Mouse (Mus musculus) spleen, postnatal 36 days (tissue): ENCODE data around the gene Copg1.
"Not testable (repeated sequence)": the region's sequence is repeated elsewhere in the genome, so short reads cannot be mapped to it uniquely, and the experiment has no call there.

Experiments
- DNase-seq, 2 experiments: peaks; one replicate each; pipeline ENCODE4 v3.0.0; 2022; ENCODE audit warnings: low spot score in 2 of 2, mixed read lengths in 1 of 2

Copg1 gene

DNA sequence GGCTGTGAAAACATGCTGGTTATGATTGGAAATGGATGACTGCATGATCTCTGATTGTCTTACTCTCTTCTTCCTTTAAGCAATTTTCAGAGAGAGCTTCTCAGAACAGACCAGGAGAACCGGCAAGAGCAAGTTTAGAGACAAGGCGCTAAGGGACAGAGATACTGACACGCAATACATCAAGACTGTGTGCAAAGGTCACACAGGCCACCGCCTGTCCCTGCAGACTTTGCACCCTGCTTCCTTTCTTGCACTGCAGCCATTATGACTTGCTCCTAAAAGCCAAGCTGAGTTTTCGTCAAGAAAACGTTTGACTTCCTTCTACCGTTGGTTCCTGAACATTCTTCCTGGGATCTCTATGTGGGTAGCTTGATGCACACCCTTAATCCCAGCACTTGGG lies 12.1 kb upstream of the Copg1 start:
- no peak for DNase-seq

DNA sequence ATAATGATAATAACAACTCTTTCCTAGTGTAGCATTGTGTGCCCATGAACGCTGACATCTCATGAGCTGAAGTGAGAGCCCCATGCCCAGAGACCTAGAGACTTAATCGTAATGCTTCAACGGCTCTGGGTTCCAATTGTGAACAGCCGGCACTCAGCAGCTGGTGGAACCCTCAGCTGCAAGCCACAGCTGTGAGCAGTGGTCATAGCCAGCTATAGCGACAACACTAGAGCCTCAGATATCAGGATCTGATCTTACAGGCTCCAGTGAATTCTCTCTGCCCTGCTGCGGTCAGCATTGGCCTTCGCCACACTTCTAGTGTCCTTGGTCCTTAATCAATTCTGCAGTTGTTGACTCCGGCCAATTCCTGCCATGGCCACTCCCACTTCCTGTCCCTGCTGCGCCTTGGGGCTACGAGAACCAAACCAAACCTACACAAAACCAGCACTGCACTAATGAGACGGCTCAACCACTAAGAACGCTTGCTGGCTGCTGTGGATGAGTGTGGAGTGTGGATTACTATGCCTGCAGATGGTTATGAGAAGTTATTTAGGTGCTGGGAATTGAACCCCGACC lies 11.5 kb upstream of the Copg1 start:
- peak; percentile 48 for DNase-seq

DNA sequence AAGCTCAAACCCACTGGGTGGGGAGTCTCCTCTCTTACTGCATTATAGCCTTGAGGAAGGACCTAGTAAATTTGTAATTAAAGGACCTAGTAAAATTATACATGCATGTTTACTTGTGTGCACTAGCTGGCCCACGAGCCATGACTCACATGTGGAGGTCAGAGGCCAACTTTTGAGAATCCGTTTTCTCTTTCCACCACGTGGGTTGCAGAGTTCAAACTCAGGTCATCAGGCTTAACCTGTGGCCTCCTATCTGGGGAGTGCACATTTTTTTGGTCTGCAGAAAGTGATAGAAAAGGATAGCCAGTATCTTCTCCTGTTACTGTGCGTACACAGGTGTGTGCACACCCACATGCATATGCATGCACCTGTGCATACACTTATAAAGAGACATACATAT lies 8.6 kb upstream of the Copg1 start:
- no peak for DNase-seq

DNA sequence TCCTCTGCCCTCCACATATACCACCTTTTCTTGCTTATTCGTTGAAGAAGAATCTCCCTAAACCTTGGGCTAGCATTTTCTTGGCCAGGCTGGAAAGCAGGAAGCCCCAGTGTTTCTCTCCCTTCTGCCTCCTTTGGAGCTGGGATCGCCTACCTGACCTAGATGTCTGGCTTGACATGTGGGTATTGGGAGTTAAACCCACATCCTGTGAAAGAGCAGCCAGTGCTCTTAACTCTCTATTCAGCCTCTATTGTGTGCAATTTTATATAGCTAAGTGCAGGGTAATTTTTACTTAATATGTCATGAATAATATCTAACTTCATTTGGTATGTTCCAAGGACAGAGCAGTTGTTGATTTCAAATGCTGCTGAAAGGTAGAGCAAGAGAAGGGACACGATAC lies 8.0 kb upstream of the Copg1 start:
- DNase-seq: no peak

DNA sequence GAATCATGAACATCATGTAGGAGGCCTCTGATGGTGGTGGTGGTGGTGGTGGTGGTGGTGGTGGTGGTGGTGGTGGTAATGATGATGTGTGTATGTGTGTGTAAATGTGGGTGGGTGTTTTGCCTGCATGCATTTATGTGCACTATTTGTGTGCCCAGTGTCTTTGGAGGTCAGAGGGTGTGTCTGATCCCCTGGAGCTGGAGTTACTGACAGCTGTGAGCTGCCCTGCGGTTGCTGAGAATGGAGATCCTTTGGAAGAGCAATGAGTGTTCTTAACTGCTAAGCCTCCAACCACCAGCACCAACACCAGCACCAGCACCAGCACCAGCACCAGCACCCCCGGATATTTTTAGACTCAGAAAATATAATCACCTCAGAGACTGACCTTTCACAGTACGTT lies 5.4 kb upstream of the Copg1 start:
- DNase-seq: no peak

DNA sequence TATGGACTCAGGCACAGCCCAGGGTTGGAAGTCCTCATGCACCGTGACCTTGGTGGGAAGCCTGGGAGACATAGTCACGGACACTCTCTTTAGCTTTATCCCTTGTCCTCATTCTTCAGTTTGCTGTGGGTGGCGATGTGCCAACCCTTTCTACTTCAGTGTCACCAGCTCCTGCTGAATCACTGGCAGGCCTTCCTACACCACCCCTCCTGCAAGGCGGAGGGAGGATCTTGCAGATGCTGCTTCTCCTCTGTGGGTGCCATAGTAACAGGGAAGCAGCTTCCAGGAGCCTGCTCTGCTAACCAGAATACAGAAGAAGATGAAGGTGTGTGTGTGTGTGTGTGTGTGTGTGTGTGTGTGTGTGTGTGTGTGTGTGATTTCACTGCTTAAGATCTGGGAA lies 4.8 kb upstream of the Copg1 start:
- peak in 1 of 2 experiments; percentile 20 for DNase-seq

DNA sequence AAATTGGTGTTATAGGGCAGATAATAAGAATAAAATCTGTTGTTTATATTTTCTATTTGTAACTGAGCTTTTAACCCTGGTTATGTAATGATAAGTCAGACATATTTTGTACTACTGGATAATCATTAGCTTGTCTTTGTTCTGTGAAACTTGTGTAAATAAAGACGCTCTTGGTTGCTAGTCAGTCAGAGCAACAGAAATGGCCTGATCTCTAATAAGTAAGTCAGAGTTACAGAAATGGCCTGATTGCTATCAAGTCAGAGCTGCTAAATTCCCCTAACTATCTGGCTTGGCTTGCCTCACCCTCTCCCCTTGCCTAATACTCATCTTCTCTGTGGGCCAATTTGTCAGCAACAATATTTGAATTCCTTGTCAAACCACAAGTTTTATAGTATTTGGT lies 893 bp upstream of the Copg1 start:
- DNase-seq: no peak

DNA sequence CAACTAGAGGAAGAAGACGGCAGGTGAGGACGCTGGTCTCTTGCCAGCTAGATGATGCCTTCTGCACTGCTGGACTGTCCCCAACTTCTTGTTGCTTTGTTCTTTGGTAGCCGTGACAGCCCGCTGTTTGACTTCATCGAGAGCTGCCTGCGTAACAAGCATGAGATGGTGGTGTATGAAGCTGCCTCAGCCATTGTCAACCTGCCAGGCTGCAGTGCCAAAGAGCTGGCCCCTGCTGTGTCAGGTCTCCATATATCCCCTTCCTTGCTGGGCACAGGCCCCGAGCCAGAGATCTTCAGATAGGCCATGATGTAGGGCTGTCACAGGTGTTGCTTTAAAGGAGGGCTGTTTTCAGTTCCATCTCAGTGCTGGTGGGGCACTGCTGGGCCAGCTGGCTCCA lies 6.3 kb downstream of the Copg1 start:
- no peak for DNase-seq

DNA sequence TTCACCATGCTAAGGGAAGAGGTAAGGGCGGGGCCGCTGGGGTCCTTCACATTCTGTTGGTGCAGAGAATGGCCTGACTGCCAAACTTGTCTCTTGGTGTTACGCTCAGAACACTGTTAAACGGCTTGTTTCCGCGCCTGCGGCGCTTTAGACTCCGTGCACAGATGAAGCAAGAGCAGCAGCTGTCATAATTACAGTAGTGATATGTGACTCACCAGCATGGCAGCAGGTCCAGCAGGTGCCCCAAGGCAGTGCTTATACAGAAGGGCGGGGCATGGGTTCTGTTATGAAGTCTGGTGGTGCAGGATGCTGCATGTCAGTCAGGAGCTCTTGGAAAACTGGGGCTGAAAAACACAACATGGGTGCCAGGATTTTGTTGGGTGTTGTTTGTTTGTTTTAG lies 10.4 kb downstream of the Copg1 start:
- no peak for DNase-seq

DNA sequence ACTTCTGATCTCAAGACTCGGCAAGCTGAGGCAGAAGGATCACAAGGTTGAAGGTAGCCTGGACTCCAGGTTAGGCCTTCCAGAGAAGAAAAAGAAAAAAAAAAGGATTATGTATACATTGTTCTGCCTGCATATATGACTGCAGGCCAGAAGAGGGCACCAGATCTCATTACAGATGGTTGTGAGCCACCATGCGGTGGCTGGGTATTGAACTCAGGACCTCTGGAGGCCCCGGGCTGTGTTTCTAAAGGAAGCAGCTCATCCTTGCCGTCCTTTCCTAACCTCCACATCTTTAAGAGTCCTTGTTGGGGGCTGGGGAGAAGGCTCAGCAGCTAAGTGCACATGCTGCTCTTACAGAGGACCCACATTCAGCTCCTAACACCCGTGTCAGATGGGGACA lies 19.0 kb downstream of the Copg1 start:
- no peak for DNase-seq

DNA sequence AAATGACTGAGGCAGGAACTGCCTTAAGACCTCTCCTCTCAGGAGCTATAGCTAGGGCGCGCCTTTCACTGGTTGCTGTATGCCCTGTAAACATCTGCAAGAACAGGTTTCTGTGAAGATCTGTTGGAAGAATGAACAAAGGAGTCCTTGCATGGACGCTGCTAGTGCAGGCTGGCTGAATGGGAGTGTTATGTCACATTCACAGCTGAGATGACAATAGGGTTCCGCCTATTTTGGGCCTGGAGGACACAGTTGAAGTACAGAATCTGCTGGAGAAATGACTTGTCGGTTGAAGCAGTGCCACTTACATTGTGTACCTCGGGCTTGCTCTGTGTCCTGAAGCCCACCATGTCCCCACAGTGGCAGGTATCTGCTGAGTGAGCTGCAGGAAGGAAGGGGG lies 21.6 kb downstream of the Copg1 start:
- no peak for DNase-seq

DNA sequence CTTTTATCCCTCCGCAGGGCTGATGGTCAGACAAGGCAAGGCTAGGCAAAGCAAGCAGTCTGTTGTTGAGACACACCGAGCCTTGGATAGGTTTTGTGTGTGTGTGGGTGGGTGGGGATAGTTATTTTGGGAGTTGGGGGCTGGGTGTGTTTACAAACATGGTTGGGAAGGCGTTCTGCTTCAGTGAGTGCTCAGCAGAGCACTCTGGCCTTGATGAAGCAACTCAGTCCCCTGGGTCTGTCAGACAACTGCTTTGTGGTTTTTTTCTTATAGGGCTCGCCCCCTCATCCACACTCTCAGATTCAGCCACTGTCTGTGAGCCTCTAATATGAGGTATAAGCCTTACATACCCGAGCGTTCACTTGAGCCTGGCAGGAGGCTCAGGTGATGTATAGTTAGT lies 23.9 kb downstream of the Copg1 start:
- DNase-seq: peak; percentile 60 to 68

DNA sequence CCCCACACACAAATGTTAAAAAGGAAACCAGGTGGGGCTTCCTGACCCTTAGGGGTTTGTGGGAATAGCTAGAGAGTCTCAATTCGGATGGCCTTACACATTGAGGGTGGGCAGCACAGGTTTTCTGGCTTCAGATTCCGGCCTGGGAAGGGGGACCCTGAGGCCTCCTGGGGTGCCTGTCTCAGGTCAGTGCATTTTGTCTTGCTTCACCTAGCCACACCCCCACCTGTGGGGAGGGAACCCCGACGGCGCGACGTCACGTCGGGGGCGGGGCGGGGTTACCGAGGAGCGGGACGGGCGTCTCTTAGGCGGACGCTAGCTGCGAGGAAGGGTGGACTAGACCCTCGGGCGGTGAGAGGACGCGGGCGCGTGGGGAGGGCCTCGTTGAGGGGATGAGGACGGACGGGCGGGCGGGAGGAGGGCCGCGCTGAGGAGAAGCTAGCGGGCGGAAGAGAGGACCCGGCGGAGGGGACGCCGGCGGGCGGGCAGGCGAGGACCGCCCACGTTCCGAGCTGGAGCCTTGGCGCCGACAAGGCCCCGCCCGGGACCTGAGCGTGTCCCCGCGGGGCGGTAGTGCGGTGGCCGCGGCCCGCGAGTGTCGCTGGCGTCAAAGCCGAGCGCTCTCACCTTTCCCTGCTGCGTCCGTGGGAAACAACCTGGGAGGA lies 26.2 kb downstream of the Copg1 start, which contains the start of gene Hmces:
Gene Hmces, plus strand, starts transcription at position 275 of the 665 bp plus-strand sequence.
- peak; percentile 80 to 82 for DNase-seq

DNA sequence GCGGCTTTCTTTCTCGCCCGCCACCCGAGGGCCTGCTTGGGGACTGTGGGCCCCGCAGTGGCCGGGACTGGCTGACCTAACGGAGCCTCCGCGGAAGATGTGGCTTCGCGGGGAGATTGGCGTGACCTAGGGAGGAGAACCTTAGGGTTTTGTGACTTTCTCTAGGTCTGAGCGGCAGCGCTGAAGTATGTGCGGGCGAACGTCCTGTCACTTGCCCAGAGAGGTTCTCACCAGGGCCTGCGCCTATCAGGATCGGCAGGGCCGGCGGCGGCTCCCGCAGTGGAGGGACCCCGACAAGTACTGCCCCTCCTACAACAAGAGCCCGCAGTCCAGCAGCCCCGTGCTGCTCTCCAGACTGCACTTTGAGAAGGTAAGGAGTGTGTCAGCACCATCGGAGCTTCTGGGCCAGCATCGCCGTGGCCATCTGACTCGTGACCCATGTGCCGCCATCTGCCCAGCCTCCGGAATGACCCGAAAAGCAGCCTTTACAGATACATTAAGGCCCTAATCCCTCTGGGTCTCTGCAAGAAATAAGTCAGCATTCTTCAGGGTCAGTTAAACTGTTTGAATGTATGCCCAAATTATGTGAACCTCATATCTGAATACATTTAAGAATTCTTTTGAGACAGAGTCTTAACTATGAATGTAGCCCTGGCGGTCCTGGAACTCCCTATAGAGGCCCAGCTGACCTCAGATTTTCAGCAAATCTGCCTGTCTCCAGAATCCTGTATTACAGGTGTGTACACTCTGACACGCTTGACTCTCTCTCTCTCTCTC lies 26.9 kb downstream of the Copg1 start:
- DNase-seq: peak; percentile 15 to 25

DNA sequence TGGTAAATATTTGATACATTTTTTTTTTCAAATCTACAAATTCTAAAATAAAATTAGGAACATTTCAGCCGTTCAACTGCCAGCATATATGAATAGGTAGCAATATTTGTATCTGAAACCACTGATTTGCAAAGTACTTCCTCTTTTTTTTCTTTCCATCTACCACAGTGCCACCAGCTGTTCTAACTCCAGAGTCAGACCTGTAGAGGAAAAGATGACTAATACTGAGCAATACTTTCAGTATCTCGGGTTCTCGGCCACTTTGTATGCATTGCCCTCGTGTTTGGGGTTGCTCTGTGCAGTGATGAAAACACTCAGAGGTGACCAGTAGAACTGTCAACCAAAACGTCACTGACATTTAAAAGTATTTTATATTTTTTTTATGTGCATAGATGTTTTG lies 28.3 kb downstream of the Copg1 start:
- peak; percentile 67 to 69 for DNase-seq

DNA sequence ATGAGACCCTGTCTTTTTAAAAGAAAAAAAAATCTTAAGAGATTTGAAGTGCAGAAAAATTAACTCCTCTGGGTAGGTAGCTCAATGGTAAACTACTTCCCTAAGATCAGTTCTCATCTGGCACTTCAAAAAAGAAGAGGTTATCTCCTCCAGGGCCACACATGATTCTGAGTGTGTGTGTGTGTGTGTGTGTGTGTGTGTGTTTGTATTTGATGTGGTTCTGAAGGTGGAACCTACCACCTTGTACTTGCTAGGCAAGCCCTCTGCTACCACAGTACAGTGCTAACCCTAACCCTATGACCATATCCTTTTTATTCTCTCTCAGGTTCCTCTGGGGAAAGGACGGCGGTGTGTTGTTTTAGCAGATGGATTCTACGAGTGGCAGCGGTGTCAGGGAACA lies 33.6 kb downstream of the Copg1 start:
- no peak for DNase-seq

DNA sequence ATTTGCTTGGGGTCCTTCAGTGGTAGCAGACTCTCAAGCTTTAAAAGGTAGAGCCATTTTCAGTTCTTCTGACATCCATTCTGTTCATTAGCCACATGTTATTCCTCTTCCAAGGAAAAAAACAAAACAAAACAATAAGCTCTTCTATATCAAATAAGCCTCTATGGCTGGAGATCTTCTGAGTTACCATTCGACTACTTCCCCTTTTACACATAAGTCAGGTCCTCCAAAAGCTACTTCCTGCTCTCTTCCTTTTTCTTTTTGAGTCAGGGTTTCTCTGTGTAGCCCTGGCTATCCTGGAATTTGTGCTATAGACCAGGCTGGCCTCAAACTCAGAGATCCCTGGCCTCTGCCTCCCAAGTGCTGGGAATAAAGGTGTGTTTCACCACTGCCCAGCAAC lies 36.0 kb downstream of the Copg1 start:
- no peak for DNase-seq

DNA sequence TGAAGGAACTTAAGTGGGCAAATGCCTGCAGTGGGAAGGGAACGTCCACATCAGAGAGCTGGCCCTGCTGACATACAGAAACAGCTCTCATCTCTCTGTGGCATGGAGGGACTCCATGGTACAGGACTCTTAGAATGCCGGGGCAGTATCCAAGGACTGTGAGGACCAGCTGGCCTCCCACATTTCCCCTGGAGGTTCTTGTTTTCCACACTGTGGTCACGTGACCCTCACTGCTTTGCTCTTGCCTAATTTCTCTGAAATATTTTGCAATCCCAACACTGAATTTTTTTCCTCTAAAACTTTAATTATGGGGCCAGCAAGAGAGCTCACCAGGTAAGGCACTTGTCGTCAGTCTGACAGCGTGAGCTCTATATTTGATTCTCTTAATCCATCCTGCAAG lies 47.4 kb downstream of the Copg1 start:
- no peak for DNase-seq

DNA sequence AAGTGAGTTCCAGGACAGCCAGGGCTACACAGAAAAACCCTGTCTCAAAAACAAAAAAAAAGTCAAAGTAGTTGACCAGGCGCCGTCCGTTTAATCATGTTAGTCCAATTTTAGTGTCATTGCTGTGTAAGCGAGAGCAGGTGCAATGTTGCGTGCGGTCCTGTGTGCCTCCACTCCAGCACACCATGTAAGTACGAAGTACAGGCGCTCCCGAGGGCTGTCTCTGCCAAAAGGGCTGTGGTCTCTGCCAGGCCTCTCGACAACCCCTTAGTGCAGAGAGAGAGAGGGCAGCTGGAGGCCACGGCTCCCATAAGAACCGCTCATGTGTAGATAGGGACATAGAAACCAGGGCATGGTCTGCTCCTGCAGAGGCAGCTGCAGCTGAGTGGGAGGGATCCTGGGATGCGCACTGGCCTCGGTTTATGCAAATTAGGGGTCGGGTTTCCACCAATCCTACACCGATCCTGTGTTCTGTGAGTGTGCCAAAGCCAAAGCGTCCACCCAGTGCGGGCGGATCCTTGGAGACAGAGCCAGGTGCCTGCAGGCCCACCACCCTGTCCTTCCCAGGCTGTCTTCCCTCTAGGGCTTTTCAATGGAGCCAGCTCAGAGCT lies 49.7 kb downstream of the Copg1 start:
- no peak for DNase-seq

DNA sequence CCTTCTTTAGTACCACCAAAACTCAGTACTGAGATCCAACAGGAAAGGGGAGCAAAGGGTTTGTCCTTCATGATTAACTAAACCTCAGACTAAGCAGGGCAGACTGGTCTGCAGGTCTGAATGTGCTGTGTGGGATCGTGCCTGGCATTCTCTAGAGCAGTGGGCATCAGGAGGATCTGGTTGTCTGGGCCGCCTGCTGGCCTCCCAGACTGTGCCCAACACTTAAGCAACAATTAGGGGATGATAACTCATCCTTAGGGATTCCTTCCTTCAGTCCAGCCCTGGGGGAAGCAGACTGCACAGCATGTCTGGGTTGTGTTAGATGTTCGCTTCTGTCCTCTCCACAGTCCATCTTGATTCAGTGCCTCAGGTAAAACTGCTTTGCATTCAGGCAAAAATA lies 51.3 kb downstream of the Copg1 start:
- DNase-seq: no peak

DNA sequence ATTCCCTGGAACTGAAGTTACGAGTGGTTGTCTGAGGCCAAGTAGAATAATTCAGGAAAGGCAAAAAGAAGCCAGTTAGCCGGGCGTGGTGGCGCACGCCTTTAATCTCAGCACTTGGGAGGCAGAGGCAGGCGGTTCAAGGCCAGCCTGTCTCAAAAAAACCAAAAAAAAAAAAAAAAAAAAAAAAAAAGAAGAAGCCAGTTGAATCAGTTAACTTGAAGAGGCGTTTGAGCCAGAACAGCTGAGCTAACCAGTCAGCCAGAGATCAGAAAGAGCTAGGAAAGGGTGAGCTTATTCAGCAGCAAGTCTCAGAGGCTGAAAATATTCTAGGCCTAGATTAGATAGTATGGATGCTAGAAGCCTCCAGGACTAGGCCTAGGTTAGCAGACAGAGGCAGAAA lies 54.6 kb downstream of the Copg1 start:
- DNase-seq: no peak

DNA sequence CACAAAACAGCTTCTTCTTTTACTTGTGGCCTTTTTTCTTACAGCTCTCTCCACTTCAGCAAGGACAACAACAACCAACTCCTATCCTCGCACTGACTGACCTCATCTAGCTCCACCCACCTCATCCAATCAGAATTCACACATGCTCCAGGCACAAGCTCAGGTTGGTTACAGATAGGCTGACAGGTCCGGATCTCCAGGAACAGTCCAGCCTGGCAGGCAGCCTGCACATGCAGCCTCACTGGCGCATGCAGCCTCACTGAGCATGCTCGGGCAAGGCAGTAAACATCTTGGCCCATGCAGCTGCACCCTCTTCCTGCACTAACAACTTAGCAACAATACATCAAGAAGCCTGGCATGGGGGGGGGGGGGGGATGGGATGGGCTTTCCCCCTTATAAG lies 74.8 kb downstream of the Copg1 start:
- not testable (repeated sequence) for DNase-seq
